Mouse (Mus musculus) liver, embryonic 14.5 days (tissue): ENCODE measurements at regions not wholly inside any gene's neighbourhood (a gene's known extent, or its start where the extent isn't known, plus 50 kb on each side); places are given as distances from the start of the nearest gene placed in this dataset.

Experiments
- CTCF ChIP-seq: IDR thresholded peaks from 2 replicates; pipeline ENCODE4 v1.5.1; 2016; ENCODE audit warnings: antibody characterized with exemption, low read depth, control low read depth
- EP300 ChIP-seq: IDR thresholded peaks from 2 replicates; pipeline ENCODE4 v1.6.1; 2016; ENCODE audit warnings: antibody characterized with exemption, low read depth

GRCm38 (mm10) chr1:144926136-144926535 lies 150.9 kb upstream of the Rgs18 start:
- TF ChIP-seq CTCF (no peak), EP300 (no peak)
